Mouse (Mus musculus) layer of hippocampus, postnatal 25 days (tissue): ENCODE measurements around the gene Spice1. TPM values are rescaled to one million over a fixed set of nuclear protein-coding genes. Genes with fewer than 3 reads are reported as not detected.
A peak's percentile ranks its signal among the peaks of the same experiment; 100 is the strongest.

Experiments
- DNase-seq, 2 experiments: peaks; one replicate each; pipeline ENCODE4 v3.0.0; 2022; ENCODE audit warnings: mixed read lengths in 2 of 2, low spot score in 1 of 2; ENCODE audit errors: extremely low spot score in 1 of 2
- total RNA-seq, 2 experiments: library from RNA; stranded (reverse); gene quantifications; 2 replicates each; pipeline ENCODE4 v1.2.3; 2021

Spice1 gene
- total RNA-seq, result 10 to 100 TPM; 15.7 to 19.1 TPM

DNA sequence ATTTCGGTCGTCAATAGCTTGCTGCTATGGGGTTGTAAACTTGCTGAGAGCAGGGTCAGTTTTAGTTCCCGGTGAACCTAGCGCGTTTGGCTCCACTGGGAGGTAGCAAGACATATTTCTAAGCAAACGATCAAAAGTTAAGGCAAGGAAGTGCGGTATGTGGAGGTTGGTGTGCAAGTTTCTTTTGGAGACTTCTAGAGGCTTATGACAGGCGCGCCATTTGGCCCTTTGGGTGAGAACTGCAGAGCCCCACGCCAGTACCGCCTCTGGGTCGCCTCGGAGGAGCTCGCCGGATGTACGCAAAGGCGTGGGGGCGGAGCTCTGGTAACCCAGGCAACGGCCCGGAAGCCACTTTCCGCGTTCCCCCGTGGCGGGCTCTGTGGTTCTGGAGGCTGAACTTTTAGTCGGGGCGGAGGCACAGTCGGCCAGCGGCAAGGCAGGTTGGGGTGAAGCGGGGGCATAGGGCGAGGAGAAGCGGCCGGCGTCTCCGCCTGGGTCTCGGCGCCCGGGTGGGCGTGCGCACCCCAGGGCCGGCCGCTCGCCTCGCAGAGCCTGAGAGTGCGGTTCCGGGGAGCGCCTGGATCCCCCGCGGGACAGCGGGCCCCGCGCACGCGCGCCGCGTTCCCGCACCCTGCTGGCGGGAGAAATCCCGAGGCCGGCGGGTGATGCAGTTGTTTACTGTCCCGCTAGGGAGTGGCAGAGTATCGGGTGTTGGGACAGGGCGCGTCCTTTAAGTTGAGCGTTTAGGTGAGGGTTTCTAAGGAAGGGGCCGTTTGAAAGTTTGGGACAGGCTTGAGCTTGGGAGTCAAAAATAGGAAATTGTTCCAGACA lies at the start of gene Spice1:
Gene Spice1 (plus strand): TSS at position 51 of the 831 bp plus-strand sequence.
- peak; percentile 80 to 94 for DNase-seq

GRCm38 (mm10) chr16:44299438-44300093 lies 47.4 kb upstream of the Spice1 start:
- DNase-seq, result no peak

- DNase-seq, result no peak
These were observed 44.6 kb upstream of the Spice1 start for GRCm38 (mm10) chr16:44302126-44302892.

- no peak for DNase-seq
These were observed 43.1 kb upstream of the Spice1 start for GRCm38 (mm10) chr16:44303822-44304221.

GRCm38 (mm10) chr16:44305606-44306005 lies 41.3 kb upstream of the Spice1 start:
- DNase-seq, result no peak

GRCm38 (mm10) chr16:44313422-44313821 lies 33.5 kb upstream of the Spice1 start:
- DNase-seq, result no peak

GRCm38 (mm10) chr16:44316350-44316749 lies 30.6 kb upstream of the Spice1 start:
- no peak for DNase-seq

DNA sequence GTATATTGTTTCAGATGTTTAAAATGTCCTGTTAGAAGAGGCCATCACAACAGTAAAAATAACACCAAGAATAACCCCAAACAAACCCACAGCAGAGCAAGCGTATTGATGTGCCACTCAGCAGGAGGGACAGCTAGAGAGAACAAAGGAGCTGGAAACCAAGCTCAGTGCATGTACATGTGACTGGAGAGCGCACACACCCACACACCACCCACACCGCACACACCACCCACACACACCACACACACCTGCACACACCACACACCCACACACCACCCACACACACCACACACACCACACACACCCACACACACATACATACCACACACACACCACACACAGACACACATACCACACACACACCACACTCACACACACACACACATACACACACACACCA lies 26.7 kb upstream of the Spice1 start:
- no peak for DNase-seq

GRCm38 (mm10) chr16:44328644-44329043 lies 18.3 kb upstream of the Spice1 start:
- DNase-seq, result no peak

DNA sequence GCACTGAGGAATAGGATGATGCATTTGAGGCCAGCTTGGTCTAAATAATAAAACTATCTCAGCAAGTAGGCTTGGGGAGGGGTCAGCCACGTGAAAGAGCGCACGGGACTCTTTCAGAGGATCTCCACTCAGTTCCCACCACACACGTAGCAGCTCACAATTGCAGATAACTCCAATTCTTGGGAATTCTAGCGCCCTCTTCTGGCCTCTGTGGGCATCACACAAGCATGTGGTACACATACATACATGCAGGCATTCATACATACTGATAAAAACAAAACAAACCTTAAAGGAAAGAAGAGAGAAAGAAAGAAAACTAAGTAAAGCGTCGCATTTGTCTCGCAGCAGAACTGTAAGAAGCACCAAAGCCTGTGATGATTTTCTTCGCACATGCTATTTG lies 16.3 kb upstream of the Spice1 start:
- peak in 1 of 2 experiments; percentile 20 for DNase-seq

GRCm38 (mm10) chr16:44331154-44331553 lies 15.8 kb upstream of the Spice1 start:
- DNase-seq, result no peak

DNA sequence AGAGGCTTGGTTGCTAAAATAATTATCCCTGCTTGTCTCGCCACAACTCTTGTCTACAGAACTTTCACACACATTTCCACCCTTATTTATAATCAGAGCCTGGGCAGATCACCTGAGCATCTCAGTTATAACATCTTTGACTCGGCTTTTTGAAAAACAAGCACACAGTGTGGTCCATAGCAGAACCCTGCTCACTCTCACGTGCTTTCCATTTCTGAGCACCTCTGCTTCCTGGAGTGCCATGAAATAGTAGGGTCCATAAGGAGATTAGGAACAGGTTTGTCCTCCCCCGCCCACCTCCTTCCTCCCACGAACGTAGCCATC lies 15.3 kb upstream of the Spice1 start:
- DNase-seq, result peak in 1 of 2 experiments; percentile 27

DNA sequence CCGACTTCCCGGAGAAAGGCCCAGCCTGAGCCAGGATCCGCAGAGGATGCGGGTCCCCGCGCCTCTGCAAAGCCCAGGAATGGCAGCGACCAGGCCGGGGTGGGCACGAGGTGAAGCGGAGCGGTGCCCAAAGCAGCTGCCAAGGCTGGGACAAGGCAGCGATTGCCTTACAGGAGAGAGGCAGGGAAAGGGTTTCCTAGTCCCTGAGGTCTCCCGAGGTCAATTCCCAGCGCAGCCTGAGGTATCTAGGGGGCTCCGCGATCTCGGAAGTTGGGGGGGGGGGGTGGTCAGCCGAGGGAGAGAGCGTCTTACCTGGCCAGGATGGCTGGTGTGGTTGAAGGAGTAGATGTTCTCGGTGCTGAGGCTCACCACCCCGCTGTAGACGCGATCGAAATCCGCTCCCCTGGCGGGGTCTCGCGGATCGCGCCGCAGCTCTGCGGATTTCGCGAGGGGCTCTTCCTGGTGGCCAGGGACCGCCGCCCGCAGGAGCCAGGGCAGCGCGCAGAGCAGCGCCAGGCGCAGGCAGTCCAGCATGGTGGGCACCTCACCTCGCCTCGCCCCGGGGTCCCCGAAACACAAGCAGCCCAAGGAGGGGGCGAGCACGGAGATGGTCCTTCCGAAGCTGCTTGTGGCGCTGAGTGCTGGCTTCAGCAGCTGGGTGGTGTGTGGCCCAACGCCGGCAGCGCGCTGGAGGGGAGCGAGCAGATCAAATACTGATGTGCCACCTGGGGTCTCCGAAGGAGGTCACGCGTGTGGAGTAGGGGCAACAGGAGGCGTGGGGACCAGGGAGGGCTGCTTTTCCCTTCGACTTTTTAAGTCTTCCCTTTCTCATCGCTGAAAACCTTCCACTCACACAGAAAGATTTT lies 14.7 kb upstream of the Spice1 start:
- DNase-seq, result peak; percentile 25

DNA sequence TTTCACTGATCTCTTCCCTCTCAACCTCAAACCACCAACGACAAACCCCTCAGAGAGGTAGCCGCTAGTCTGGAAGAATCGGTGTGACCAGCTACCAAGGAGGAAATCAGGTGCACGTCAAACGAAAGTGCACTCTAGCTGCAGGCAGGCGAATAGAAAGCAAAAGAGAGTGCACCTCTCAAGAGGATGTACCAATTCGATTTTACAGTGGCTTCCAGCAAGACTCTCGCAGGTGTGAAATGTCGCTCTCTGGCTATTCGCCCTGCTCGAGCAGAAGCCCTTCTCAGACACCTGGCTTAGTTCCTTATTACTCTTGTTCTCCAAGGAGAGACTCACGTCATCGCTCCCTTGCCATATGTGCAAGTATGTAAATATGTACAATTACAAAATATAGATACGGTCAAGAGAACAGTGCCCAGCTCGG lies 14.0 kb upstream of the Spice1 start, which contains the start of gene Sidt1:
Gene Sidt1 (minus strand): TSS at position 336 of the 424 bp plus-strand sequence.
- peak; percentile 14 to 20 for DNase-seq

DNA sequence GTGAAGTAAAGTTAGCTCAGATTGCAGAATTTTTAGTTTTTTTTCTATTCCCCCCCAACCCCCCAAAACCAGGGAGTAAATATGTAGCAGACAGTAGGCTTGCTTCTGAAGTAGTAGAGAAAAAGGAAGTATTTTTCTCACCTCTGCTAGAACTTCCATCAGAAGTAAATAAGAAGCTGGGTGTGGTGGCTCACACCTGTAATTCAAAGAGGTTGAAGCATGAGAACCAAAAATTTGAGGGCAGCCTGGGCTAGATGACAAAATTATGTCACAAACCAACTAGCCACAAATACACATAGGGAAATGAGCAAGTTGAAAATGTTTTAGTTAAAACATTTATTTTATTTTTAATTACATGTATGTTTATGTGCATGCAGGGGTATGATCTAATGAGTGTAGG lies 9.4 kb upstream of the Spice1 start:
- DNase-seq, result no peak

GRCm38 (mm10) chr16:44349801-44350397 lies 3.0 kb downstream of the Spice1 start:
- DNase-seq, result no peak

- no peak for DNase-seq
These were observed 9.4 kb downstream of the Spice1 start for GRCm38 (mm10) chr16:44356291-44356690.

GRCm38 (mm10) chr16:44357571-44358268 lies 10.8 kb downstream of the Spice1 start:
- DNase-seq, result no peak
